Comparison of ENCODE assay signal across 9 mouse cellular contexts in the genomic region with DNA sequence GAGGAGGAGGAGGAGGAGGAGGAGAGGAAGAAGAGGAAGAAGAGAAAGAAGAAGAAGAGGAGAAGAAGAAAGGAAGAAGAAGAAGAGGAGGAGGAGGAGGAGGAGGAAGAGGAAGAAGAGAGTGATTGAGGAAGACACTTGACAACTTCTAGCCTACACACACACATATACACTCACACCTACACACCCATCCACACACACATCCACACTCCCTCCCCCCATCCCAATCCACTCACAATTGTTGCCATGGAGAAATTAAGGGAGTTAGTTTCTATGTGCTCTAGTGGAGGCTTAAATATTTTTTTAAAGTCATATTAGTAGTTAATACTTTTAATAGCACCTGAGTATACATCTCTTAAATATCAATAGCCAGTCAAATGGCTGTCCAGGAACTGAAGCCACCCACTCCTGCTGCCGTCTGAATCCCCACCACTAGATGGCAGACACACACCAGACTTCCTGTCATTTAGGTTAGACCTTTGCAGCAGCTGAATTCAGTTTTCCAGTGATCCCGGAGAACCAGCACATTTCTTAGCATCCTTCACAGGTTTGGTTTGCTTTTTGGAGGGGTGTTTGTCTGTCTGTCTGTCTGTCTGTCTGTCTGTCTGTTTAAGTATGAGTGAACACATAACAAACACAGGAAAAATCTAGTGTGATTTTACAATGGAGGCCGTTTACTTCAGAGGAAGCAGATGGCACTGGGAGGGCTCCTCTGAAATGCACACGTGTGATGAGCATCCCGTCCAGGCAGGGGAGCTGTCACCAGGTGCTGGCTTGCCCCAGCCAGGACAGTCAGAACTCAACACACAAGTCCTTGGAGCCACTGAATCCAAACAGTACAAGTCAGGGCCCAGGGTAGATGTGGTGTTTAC.
DNase-seq lines count a peak whose midpoint lies in the region; ATAC-seq and TF ChIP-seq lines count a peak whose summit lies in the region.
"Had no signal": no experiment of that assay in that cellular context is flagged by ENCODE, and none has a peak within 500 bp of the region (broad histone marks: within the 10 kb centered on the region; RNA-seq: fewer than 3 reads in every experiment).

No protein-coding gene starts in this region.

- WGBS in liver, postnatal 0 days (ENCODE audit: insufficient replicate concordance): 4% methylated on average over 5 of the region's 5 CpGs
- 2% methylated on average over 5 of the region's 5 CpGs for WGBS in neural tube, embryonic 15.5 days

- no peaks in the 10 kb centered on the region for H3K27me3 ChIP-seq in liver, postnatal 0 days (ENCODE audit: insufficient read depth, low read length)
- no peaks in the 10 kb centered on the region for H3K27me3 ChIP-seq in neural tube, embryonic 15.5 days (replicated peaks)
- H3K27me3 ChIP-seq: embryonic facial prominence, embryonic 15.5 days had no signal

- peak; percentile 92 for TF ChIP-seq CTCF in brain, embryonic 14.5 days (IDR thresholded peaks at IDR 0.05; ENCODE audit: borderline replicate concordance, extremely low read depth, insufficient read depth, insufficient read length)
- peak; percentile 96 for TF ChIP-seq CTCF in liver, postnatal 0 days (IDR thresholded peaks at IDR 0.05; ENCODE audit: low read depth)

- H3K9ac ChIP-seq in liver, postnatal 0 days (replicated peaks): no peak overlapping the region; the same call in 1 of the 2 replicates
- H3K9ac ChIP-seq in neural tube, embryonic 15.5 days (replicated peaks): no peak overlapping the region; the same call in 1 of the 2 replicates
- H3K9ac ChIP-seq: embryonic facial prominence, embryonic 15.5 days had no signal

- H3K4me1 ChIP-seq in liver, postnatal 0 days (ENCODE audit: insufficient read depth): no peaks in the 10 kb centered on the region
- H3K4me1 ChIP-seq in neural tube, embryonic 15.5 days: peaks cover 3% of the 10 kb centered on the region; the same call in 1 of the 2 replicates

- H3K36me3 ChIP-seq in liver, postnatal 0 days (replicated peaks; ENCODE audit: insufficient read depth, low read length): no peaks in the 10 kb centered on the region
- H3K36me3 ChIP-seq in neural tube, embryonic 15.5 days: peaks cover 12% of the 10 kb centered on the region; the same call in 1 of the 2 replicates

- DNase-seq in CD4-positive, CD25-positive, alpha-beta regulatory T cell, adult 2 months (ENCODE audit: low read depth, low spot score): peak; percentile 88
- peak; percentile 90 for DNase-seq in brain, embryonic 14.5 days (ENCODE audit: low read depth)
- DNase-seq in fibroblast of lung, adult 2 months (ENCODE audit: low read depth): peak; percentile 56
- DNase-seq in heart, postnatal 14 days: peak; percentile 82 to 90
- peak; percentile 89 for DNase-seq in kidney, postnatal 4 days
- DNase-seq in liver, postnatal 0 days: peak; percentile 88
- DNase-seq in testis, postnatal 10 days (ENCODE audit: low spot score): peak; percentile 89

- TF ChIP-seq EP300 in liver, postnatal 0 days (IDR thresholded peaks at IDR 0.05; ENCODE audit: low read depth): no peak

- peak; percentile 80 for ATAC-seq in liver, postnatal 0 days
- ATAC-seq in neural tube, embryonic 15.5 days (ENCODE audit: low FRiP score): peak; percentile 77

- no peak overlapping the region for H3K27ac ChIP-seq in liver, postnatal 0 days (ENCODE audit: low read depth)
- 0 out of 2 replicates have a peak overlapping the region, but pooled peaks have one; percentile 37 for H3K27ac ChIP-seq in neural tube, embryonic 15.5 days (replicated peaks)
- H3K27ac ChIP-seq: embryonic facial prominence, embryonic 15.5 days had no signal

- no peak overlapping the region for H3K4me3 ChIP-seq in liver, postnatal 0 days (ENCODE audit: low read depth, low read length)
- H3K4me3 ChIP-seq in neural tube, embryonic 15.5 days (replicated peaks): no peak overlapping the region
- H3K4me3 ChIP-seq: embryonic facial prominence, embryonic 15.5 days had no signal

- no peaks in the 10 kb centered on the region for H3K9me3 ChIP-seq in liver, postnatal 0 days (ENCODE audit: low read length)
- H3K9me3 ChIP-seq in neural tube, embryonic 15.5 days (replicated peaks): no peaks in the 10 kb centered on the region
- H3K9me3 ChIP-seq: embryonic facial prominence, embryonic 15.5 days had no signal

- H3K4me2 ChIP-seq in liver, postnatal 0 days (ENCODE audit: low read depth, low read length): no peak overlapping the region
- H3K4me2 ChIP-seq in neural tube, embryonic 15.5 days: no peak overlapping the region
- H3K4me2 ChIP-seq: embryonic facial prominence, embryonic 15.5 days had no signal

- no peak for TF ChIP-seq POLR2A in brain, embryonic 14.5 days (IDR thresholded peaks at IDR 0.05; ENCODE audit: borderline replicate concordance, extremely low read depth, insufficient read depth, insufficient read length, poor library complexity, severe bottlenecking)

- intact Hi-C loops in heart, postnatal 14 days (cut with DNase I): loop anchor here (1.0 to 10.0 kb wide), 4 partner anchors 64 to 424 kb away; partner anchors contain the start of gene Uck2
